Mouse (Mus musculus): ENCODE results near the gene Robo3. TPM values are rescaled to one million over a fixed set of nuclear protein-coding genes. Genes with fewer than 3 reads are reported as not detected.

Robo3 gene
- total RNA-seq, 1 experiment from 2014 or later, result 4.1 TPM

DNA sequence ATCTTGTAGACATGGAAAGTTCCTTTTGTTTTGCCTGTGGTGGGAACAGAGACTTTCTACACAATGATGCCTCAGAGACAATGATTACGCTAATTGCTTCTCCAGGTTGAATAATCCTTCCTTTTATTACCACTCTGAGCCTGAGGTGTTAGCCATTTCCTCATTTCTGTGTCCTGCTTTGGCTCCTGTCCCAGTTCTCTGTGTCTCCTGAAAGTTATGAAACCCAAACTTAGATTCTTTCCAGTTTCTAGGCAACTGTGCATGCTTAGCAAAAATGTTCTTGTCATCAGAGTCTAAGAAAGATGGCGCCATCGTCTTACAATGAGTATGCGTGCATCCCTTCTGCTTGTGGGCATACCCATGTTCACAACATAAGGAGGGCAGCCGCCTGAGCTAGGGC is 57.3 kb downstream of the Robo3 start:
- ATAC-seq (replicated peaks; ENCODE audit: low read depth, poor library complexity, severe bottlenecking), result 0 out of 2 replicates have a peak, but pooled peaks have one; percentile 22

DNA sequence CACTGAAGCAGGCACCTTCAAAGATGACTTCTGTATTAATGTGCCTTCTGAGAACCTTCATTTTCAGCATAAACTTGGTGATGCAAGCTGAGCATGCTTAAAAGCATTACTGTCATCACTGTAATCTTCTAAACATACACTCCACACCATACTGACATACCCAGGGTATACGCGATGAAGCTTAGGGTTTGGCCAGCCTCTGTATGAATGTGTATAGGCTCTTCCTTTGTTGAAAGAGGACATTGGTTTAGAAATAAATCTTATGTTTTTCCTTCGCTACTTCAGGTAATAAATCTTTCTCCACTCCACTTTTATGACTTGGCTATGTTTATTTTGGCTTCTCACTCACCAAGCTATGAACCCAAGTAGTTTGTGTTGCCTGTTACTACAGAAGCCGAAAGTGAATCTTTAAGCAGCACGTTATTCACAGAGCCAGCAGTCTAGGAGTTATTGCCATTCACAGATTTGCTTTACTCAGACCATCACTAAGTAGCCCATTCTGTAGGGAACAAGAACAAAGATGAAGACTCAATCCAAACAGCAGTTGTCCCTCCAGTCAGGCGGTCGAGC is 61.7 kb downstream of the Robo3 start:
- no peak for ATAC-seq (replicated peaks; ENCODE audit: low read depth, poor library complexity, severe bottlenecking)

DNA sequence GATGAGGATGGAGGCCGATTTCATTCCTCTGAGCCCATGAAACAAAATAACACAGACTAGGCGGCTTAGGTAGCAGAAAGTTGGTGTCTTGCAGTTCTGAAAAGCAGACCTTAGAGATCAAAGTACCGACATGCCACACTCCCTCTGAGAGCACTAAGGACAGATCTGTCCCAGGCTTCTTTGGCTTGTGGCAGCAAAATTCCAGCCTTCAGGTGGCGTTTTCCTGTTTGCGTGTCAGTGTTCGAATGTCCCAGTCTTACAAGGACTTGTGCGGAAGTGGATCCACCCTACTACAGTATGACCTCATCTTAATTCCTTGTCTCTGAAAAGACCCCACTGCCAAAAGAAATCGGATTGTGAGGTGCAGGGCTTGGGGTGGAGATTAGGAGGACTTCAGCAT is 64.2 kb downstream of the Robo3 start:
- ATAC-seq (replicated peaks; ENCODE audit: low read depth, poor library complexity, severe bottlenecking), result no peak

GRCm38 (mm10) chr9:37368081-37368830 is 64.8 kb downstream of the Robo3 start:
- no peak for ATAC-seq (replicated peaks; ENCODE audit: low read depth, poor library complexity, severe bottlenecking)

DNA sequence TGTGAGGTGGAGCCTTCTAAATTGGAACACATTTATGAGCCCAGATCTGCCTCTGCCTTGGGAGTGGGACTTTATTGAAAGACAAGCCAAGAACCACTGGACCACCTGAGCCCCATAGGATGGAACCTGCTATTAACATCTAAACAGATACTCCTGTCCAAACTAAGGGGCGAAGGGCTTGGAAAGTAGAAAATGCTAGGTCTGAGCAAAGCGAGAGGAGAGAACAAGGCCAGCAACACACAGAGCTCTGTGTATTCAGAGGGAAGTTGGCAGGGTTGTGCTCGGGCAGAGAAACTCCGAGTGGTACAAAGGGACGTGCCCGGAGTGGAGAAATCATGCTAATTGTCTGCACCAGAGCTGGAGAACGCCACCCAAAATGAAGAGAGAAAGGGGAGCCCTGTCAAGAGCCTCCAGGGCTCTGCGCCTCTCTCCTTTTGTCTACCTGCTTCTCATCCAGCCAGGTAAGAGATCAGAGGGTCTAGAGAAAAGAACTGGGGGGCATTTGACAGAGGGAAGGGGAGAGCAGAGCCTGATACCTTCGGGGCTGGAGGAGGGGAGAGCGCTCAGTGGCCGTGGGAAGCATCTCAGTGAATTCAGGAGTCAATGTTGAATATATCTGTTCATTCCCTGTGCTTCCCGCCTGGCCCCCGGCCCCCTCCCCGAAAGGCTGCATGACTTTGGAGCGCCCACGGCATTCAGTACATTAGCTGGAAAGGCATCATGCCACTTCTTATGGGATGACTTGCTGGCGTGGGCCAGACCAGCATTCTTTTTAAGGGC is 65.6 kb downstream of the Robo3 start, which contains the start of gene Hepacam:
Gene Hepacam (plus strand): TSS at position 51 of the 780 bp plus-strand sequence.
- ATAC-seq (replicated peaks; ENCODE audit: low read depth, poor library complexity, severe bottlenecking), result no peak

- no peak for ATAC-seq (replicated peaks; ENCODE audit: low read depth, poor library complexity, severe bottlenecking)
These were observed 67.3 kb downstream of the Robo3 start for GRCm38 (mm10) chr9:37365706-37366105.

Other genes starting within 250 kb of the Robo3 start
- 2.3 and 4.0 TPM in 2 replicates for gene Tmem218, start 225.0 kb downstream of the Robo3 start, total RNA-seq (2017)
- gene Slc37a2, start 177.5 kb downstream of the Robo3 start, total RNA-seq (2017), result 0.46 TPM in 1 of 2 replicates, not detected in the other
- 18.6 and 24.2 TPM in 2 replicates for gene Ccdc15, start 84.8 kb downstream of the Robo3 start, total RNA-seq (2017)
- gene Hepacam, start 65.9 kb downstream of the Robo3 start, total RNA-seq (2017), result not detected in 2 replicates
- 1.3 and 1.4 TPM in 2 replicates for gene Robo4, start 31.3 kb downstream of the Robo3 start, total RNA-seq (2017)
- gene Msantd2, start 56.1 kb upstream of the Robo3 start, total RNA-seq (2017), result 37.0 and 38.1 TPM in 2 replicates
- gene Esam, start 94.8 kb upstream of the Robo3 start, total RNA-seq (2017), result 2.5 and 2.9 TPM in 2 replicates
- 0.50 TPM in 1 of 2 replicates, not detected in the other for gene Vsig2, start 106.0 kb upstream of the Robo3 start, total RNA-seq (2017)
- gene Nrgn, start 119.7 kb upstream of the Robo3 start, total RNA-seq (2017), result 17.1 and 36.8 TPM in 2 replicates
- gene Siae, start 122.5 kb upstream of the Robo3 start, total RNA-seq (2017), result 11.8 and 12.2 TPM in 2 replicates
- 5.9 and 15.3 TPM in 2 replicates for gene Spa17, start 180.5 kb upstream of the Robo3 start, total RNA-seq (2017)
- gene Tbrg1, start 224.1 kb upstream of the Robo3 start, total RNA-seq (2017), result 48.8 and 69.2 TPM in 2 replicates
- not detected in 2 replicates for gene Panx3, start 236.0 kb upstream of the Robo3 start, total RNA-seq (2017)